Mouse (Mus musculus) stomach, embryonic 16.5 days (tissue): Measurements from ENCODE around the gene Cgnl1. TPM values are rescaled to one million over a fixed set of nuclear protein-coding genes. Genes with fewer than 3 reads are reported as not detected.
A peak's percentile ranks its signal among the peaks of the same experiment; 100 is the strongest.

ENCODE experiments used
- ATAC-seq: fragments of 200-750 bp; cut with Nextera tagmentation; 2 replicates; pipeline ENCODE4 v1.8.0; 2017; ENCODE audit warnings: moderate number of reproducible peaks, moderate TSS enrichment; ENCODE audit not compliant: insufficient read depth, low FRiP score
- H3K27ac ChIP-seq: fragments of 300-500 bp; sonication (generic); 2 replicates; pipeline ENCODE4 v1.5.1; 2014; ENCODE audit warnings: low read length
- H3K27me3 ChIP-seq: fragments of 300-500 bp; sonication (generic); 2 replicates; pipeline ENCODE4 v1.6.1; 2014; ENCODE audit warnings: low read length, control low read depth, mixed read lengths; ENCODE audit not compliant: control insufficient read depth, insufficient read depth
- H3K36me3 ChIP-seq: fragments of 300-500 bp; sonication (generic); 2 replicates; pipeline ENCODE4 v1.6.1; 2014; ENCODE audit warnings: low read length; ENCODE audit not compliant: control insufficient read depth, insufficient read depth
- H3K4me1 ChIP-seq: fragments of 300-500 bp; sonication (generic); 2 replicates; pipeline ENCODE4 v1.6.1; 2014; ENCODE audit warnings: low read length, control low read depth, mixed read lengths; ENCODE audit not compliant: control insufficient read depth, insufficient read depth
- H3K4me2 ChIP-seq: fragments of 300-500 bp; sonication (generic); 2 replicates; pipeline ENCODE4 v1.6.1; 2014; ENCODE audit warnings: low read depth, low read length, mixed read lengths
- H3K4me3 ChIP-seq: fragments of 300-500 bp; sonication (generic); replicated peaks from 2 replicates; pipeline ENCODE4 v1.5.1; 2014; ENCODE audit warnings: mild to moderate bottlenecking, low read length
- H3K9ac ChIP-seq: fragments of 300-500 bp; sonication (generic); 2 replicates; pipeline ENCODE4 v1.6.1; 2014; ENCODE audit warnings: low read length
- H3K9me3 ChIP-seq: fragments of 300-500 bp; sonication (generic); replicated peaks from 2 replicates; pipeline ENCODE4 v1.6.1; 2016; ENCODE audit warnings: low read length, control low read depth; ENCODE audit not compliant: control insufficient read depth
- WGBS: fragments of 180-500 bp; shearing (Covaris S2); extraction: QIAGEN DNeasy Blood & Tissue Kit; methylation state at CpG from one replicate; pipeline ENCODE4 v1.1.7; 2014; 5-methylcytosine and 5-hydroxymethylcytosine counted together
- polyA plus RNA-seq: library from polyadenylated mRNA; unstranded; fragments of >200 nt; fragmentation: Nextera tagmentation; extraction: Ambion mirVana; gene quantifications from 2 replicates; pipeline ENCODE4 v1.2.1, GENCODE M21; 2015

Cgnl1 gene
- polyA plus RNA-seq, 1 experiment from 2014 or later, result 9.4 TPM

DNA sequence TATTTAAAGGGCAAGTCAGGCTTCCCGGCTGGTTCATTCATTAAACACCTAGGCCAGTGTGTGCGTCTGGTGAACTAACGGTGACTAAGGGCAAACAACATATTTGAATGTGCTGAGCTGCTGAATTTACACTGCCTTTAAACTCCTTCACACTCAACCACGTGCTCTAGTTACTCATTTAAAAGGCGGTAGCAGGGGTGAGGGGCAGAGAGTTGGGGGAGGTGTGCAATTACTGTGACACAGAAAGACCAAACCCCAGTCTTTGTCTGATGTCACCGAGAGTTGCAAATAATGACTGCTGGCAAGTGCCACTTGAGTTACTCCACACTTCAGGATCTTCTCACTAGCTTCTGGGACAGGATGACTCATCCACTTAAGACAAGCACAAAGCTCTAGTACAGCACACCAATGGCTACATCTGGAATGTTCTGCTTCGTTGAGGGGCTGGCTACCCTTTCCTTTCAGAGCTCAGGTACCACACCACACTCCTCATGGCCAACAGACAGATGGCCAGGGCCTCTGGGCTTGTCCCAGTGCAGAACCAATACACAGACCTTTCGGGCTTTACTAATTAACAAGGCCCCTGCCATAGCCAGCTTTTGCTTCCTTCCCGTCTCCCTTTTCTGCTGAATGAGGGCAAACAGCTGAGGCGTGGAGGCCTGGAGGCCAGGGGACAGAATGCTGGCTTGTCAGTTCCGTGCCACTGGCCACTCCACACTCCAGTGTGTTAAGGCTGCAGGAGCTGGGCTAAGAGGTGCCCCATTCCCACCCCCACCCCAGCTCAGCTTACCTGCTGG lies 107.8 kb downstream of the Cgnl1 start:
- whole genome bisulfite sequencing, result 52% methylated on average over 11 of the region's 11 CpGs
- Histone ChIP-seq H3K9me3 (no peaks in the 10 kb centered on the region), H3K27ac (peak overlapping the region; percentile 30; the same call in 1 of the 2 replicates), H3K4me2 (no peak overlapping the region), H3K4me3 (no peak overlapping the region), H3K9ac (no peak overlapping the region), H3K27me3 (no peaks in the 10 kb centered on the region), H3K36me3 (no peaks in the 10 kb centered on the region), H3K4me1 (peaks cover 32% of the 10 kb centered on the region)
- ATAC-seq, result no peak; the same call in 1 of the 2 replicates

GRCm38 (mm10) chr9:71660540-71660939 lies 110.9 kb downstream of the Cgnl1 start:
- Histone ChIP-seq H3K27ac (peak overlapping the region; percentile 53), H3K9ac (no peak overlapping the region), H3K9me3 (no peaks in the 10 kb centered on the region), H3K36me3 (no peaks in the 10 kb centered on the region), H3K4me3 (no peak overlapping the region), H3K4me1 (peaks cover 17% of the 10 kb centered on the region; the same call in 1 of the 2 replicates), H3K4me2 (no peak overlapping the region), H3K27me3 (no peaks in the 10 kb centered on the region)
- ATAC-seq, result peak; percentile 56; the same call in 1 of the 2 replicates
- WGBS, result 25% methylated on average over 9 of the region's 9 CpGs

DNA sequence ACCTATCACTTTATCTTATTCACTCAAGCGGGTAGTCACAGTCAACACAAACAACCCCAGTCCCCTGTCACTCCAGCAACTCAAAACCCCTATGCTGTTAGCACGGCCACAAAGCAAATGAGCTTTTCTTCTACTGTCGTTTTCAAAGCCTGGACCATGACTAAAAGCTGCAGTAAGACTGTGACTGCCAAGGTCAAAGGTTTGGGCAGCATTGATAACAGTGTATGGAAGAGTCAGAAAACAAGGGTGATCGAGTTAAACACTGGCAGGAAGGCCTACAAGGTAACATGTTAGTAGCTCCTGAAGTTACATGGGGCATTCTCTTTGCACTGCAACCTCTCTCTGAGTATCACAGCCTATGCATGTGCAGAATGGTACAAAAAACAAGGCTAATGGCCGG lies 111.7 kb downstream of the Cgnl1 start:
- Histone ChIP-seq H3K9me3 (no peaks in the 10 kb centered on the region), H3K4me2 (no peak overlapping the region), H3K36me3 (no peaks in the 10 kb centered on the region), H3K27ac (no peak overlapping the region), H3K9ac (no peak overlapping the region), H3K4me3 (no peak overlapping the region), H3K4me1 (peaks cover 17% of the 10 kb centered on the region; the same call in 1 of the 2 replicates), H3K27me3 (no peaks in the 10 kb centered on the region)
- WGBS, result 63% methylated on average over 5 of the region's 5 CpGs
- no peak for ATAC-seq

DNA sequence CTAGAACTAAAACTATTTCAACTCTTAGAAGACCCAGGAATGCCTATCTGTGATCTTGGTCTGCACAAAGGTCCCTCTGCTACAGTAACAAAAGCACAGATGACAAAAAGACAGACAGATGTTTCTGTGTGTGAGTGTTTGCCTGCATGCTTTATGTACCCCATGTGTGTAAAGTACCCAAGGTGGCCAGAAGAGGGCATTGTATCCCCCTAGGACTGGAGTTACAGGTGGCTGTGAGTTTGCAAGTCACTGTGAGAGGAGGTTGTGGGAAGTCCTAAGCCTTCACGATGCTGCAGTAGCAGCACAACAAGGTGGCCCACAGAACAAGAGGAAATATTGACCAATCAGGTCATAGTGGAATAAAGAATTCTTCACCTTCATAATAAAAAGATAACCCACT lies 114.2 kb downstream of the Cgnl1 start:
- Histone ChIP-seq H3K9me3 (no peaks in the 10 kb centered on the region), H3K9ac (no peak overlapping the region), H3K4me3 (no peak overlapping the region), H3K27ac (no peak overlapping the region), H3K4me2 (no peak overlapping the region), H3K4me1 (peaks cover 11% of the 10 kb centered on the region; the same call in 1 of the 2 replicates), H3K36me3 (no peaks in the 10 kb centered on the region), H3K27me3 (no peaks in the 10 kb centered on the region)
- no peak for ATAC-seq
- 96% methylated on average over 1 of the region's 1 CpGs for WGBS

GRCm38 (mm10) chr9:71654861-71655260 lies 116.5 kb downstream of the Cgnl1 start:
- no peaks in the 10 kb centered on the region for H3K27me3 ChIP-seq

DNA sequence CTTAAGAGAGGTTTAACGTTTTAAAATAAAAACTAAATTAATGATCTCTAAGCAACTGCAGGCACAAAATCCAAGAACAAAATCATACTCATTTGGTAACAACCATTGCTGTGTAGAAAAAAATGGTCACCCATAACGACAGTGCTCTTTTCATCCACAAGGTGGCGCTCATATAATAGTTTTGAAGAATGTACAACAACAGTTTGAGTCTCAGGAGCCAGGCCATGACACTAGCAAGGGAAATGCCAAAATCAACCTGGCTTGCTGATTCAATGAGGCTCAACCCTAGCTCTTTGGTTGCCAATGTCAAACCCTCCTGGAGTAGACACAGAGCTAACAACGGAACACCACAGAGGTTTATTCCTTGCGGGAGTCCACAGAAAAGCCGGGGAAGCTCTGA lies 125.3 kb downstream of the Cgnl1 start:
- H3K4me2 ChIP-seq, result no peak overlapping the region
- H3K27ac ChIP-seq, result no peak overlapping the region
- no peaks in the 10 kb centered on the region for H3K9me3 ChIP-seq
- ATAC-seq, result no peak
- no peak overlapping the region for H3K4me3 ChIP-seq
- H3K9ac ChIP-seq, result no peak overlapping the region
- no peaks in the 10 kb centered on the region for H3K4me1 ChIP-seq
- 36% methylated on average over 6 of the region's 6 CpGs for WGBS
- no peaks in the 10 kb centered on the region; the same call in 1 of the 2 replicates for H3K36me3 ChIP-seq
- no peaks in the 10 kb centered on the region for H3K27me3 ChIP-seq

More at GRCm38 (mm10) chr9:71654861-71655260, 116.5 kb downstream of the Cgnl1 start:
- Histone ChIP-seq H3K4me2 (no peak overlapping the region), H3K36me3 (no peaks in the 10 kb centered on the region), H3K27ac (no peak overlapping the region), H3K9me3 (no peaks in the 10 kb centered on the region), H3K4me1 (no peaks in the 10 kb centered on the region; the same call in 1 of the 2 replicates), H3K4me3 (no peak overlapping the region), H3K9ac (no peak overlapping the region)
- WGBS, result 68% methylated on average over 3 of the region's 3 CpGs
- ATAC-seq, result no peak

GRCm38 (mm10) chr9:71643611-71644010 lies 127.8 kb downstream of the Cgnl1 start:
- no peaks in the 10 kb centered on the region for H3K4me1 ChIP-seq
- 93% methylated on average over 4 of the region's 4 CpGs for WGBS
- no peak overlapping the region for H3K4me2 ChIP-seq
- H3K27ac ChIP-seq, result no peak overlapping the region
- ATAC-seq, result no peak
- no peaks in the 10 kb centered on the region; the same call in 1 of the 2 replicates for H3K36me3 ChIP-seq
- no peaks in the 10 kb centered on the region for H3K9me3 ChIP-seq
- no peak overlapping the region for H3K4me3 ChIP-seq
- no peaks in the 10 kb centered on the region for H3K27me3 ChIP-seq
- no peak overlapping the region for H3K9ac ChIP-seq

DNA sequence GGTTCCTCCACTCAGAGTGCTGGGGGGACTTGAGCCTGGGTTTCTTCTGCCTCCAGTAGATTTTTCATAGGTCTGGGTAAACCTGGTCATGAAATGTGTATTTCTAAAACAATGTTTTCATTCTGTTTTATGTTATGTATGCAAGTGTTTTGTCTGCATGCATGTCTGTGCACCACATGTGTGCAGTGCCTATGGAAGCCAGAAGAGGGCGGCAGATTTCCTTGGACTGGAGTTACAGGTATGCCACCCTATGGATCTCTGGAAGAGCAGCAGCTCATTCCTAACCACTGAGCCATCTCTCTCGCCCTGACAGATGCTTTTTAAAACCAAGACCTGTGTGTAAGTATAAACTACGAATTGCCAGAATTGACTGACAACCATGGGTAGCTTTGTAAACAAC lies 129.1 kb downstream of the Cgnl1 start:
- Histone ChIP-seq H3K9me3 (no peaks in the 10 kb centered on the region), H3K4me3 (no peak overlapping the region), H3K27ac (no peak overlapping the region), H3K4me1 (no peaks in the 10 kb centered on the region), H3K27me3 (no peaks in the 10 kb centered on the region), H3K4me2 (no peak overlapping the region), H3K9ac (no peak overlapping the region), H3K36me3 (no peaks in the 10 kb centered on the region; the same call in 1 of the 2 replicates)
- ATAC-seq, result no peak
- 88% methylated on average over 3 of the region's 3 CpGs for WGBS

DNA sequence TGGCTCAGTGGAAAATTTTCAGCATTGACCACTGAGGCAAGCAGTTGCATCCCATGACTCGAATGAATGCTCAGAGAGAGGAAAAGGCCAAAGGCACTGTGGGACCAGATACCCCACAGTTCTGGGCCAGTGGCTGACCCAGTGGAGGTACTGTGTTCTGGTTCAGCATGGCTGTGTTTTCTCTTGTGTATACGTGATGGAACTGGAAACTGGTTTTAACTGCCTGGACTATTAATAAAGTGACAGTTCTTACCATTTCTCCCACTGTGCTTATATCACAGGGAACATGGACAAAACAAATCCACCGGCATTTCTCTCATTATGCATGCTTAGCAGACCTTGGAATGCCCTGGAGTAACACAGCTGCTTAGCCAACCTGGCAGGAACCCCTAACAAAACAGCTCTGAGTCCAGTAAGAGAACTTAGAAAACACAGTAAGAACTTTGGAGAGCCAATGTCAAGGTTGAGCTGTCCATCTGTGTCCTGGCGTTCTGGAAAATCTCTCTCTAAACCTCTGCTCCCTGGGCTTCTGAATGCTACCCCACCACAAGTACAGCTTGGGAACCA lies 131.0 kb downstream of the Cgnl1 start:
- 80% methylated on average over 4 of the region's 4 CpGs for WGBS
- Histone ChIP-seq H3K4me3 (no peak overlapping the region), H3K27me3 (no peaks in the 10 kb centered on the region), H3K9me3 (no peaks in the 10 kb centered on the region), H3K9ac (no peak overlapping the region), H3K36me3 (no peaks in the 10 kb centered on the region; the same call in 1 of the 2 replicates), H3K4me2 (no peak overlapping the region), H3K27ac (no peak overlapping the region), H3K4me1 (no peaks in the 10 kb centered on the region)
- no peak for ATAC-seq
